9 mouse cellular contexts compared by ENCODE assay signal in genomic region chr11:82613503-82613902, GRCm38 (mm10).
DNase-seq lines count a peak whose midpoint lies in the region; ATAC-seq lines count a peak whose summit lies in the region.
"Had no signal": no experiment of that assay in that cellular context is flagged by ENCODE, and none has a peak within 500 bp of the region (broad histone marks: within the 10 kb centered on the region; RNA-seq: fewer than 3 reads in every experiment).

No protein-coding gene starts in this region.

- no peak overlapping the region for H3K9ac ChIP-seq in intestine, embryonic 14.5 days (ENCODE audit: low read length)
- no peak overlapping the region for H3K9ac ChIP-seq in intestine, embryonic 15.5 days
- no peak overlapping the region for H3K9ac ChIP-seq in liver, embryonic 13.5 days
- H3K9ac ChIP-seq: embryonic facial prominence, embryonic 12.5 days had no signal

- 20% methylated on average over 6 of the region's 6 CpGs for WGBS in intestine, embryonic 14.5 days
- WGBS in intestine, embryonic 15.5 days: 14% methylated on average over 6 of the region's 6 CpGs
- WGBS in liver, embryonic 13.5 days (ENCODE audit: insufficient replicate concordance): 12% methylated on average over 6 of the region's 6 CpGs

- H3K27ac ChIP-seq in intestine, embryonic 14.5 days (ENCODE audit: low read depth): no peak overlapping the region
- no peak overlapping the region for H3K27ac ChIP-seq in intestine, embryonic 15.5 days
- no peak overlapping the region for H3K27ac ChIP-seq in liver, embryonic 13.5 days
- H3K27ac ChIP-seq: embryonic facial prominence, embryonic 12.5 days had no signal

- no peak overlapping the region for H3K4me3 ChIP-seq in intestine, embryonic 14.5 days (ENCODE audit: low read depth, low read length)
- no peak overlapping the region for H3K4me3 ChIP-seq in intestine, embryonic 15.5 days (replicated peaks)
- H3K4me3 ChIP-seq in liver, embryonic 13.5 days (replicated peaks): no peak overlapping the region
- H3K4me3 ChIP-seq: embryonic facial prominence, embryonic 12.5 days had no signal

- H3K4me1 ChIP-seq in intestine, embryonic 14.5 days (replicated peaks; ENCODE audit: control insufficient read depth, insufficient read depth, low read length): no peaks in the 10 kb centered on the region
- H3K4me1 ChIP-seq in intestine, embryonic 15.5 days (replicated peaks): no peaks in the 10 kb centered on the region
- no peaks in the 10 kb centered on the region for H3K4me1 ChIP-seq in liver, embryonic 13.5 days (replicated peaks)
- H3K4me1 ChIP-seq: embryonic facial prominence, embryonic 12.5 days had no signal

- no peaks in the 10 kb centered on the region for H3K36me3 ChIP-seq in intestine, embryonic 14.5 days (ENCODE audit: control insufficient read depth, insufficient read depth, low read length)
- H3K36me3 ChIP-seq in intestine, embryonic 15.5 days: no peaks in the 10 kb centered on the region
- no peaks in the 10 kb centered on the region for H3K36me3 ChIP-seq in liver, embryonic 13.5 days
- H3K36me3 ChIP-seq: embryonic facial prominence, embryonic 12.5 days had no signal

- 0 out of 2 replicates have a peak, but pooled peaks cover 7% of the 10 kb centered on the region for H3K27me3 ChIP-seq in intestine, embryonic 14.5 days (replicated peaks; ENCODE audit: control insufficient read depth, insufficient read depth, low read length)
- peaks cover 6% of the 10 kb centered on the region; the same call in 1 of the 2 replicates for H3K27me3 ChIP-seq in intestine, embryonic 15.5 days (replicated peaks)
- peaks cover 11% of the 10 kb centered on the region for H3K27me3 ChIP-seq in liver, embryonic 13.5 days

- H3K4me2 ChIP-seq in intestine, embryonic 14.5 days (ENCODE audit: low read length): no peak overlapping the region
- no peak overlapping the region for H3K4me2 ChIP-seq in intestine, embryonic 15.5 days (replicated peaks)
- no peak overlapping the region for H3K4me2 ChIP-seq in liver, embryonic 13.5 days
- H3K4me2 ChIP-seq: embryonic facial prominence, embryonic 12.5 days had no signal

- no peaks in the 10 kb centered on the region for H3K9me3 ChIP-seq in intestine, embryonic 14.5 days (ENCODE audit: control insufficient read depth, low read length)
- no peaks in the 10 kb centered on the region for H3K9me3 ChIP-seq in intestine, embryonic 15.5 days
- no peaks in the 10 kb centered on the region for H3K9me3 ChIP-seq in liver, embryonic 13.5 days (replicated peaks)
- H3K9me3 ChIP-seq: embryonic facial prominence, embryonic 12.5 days had no signal

- peak; percentile 71 for DNase-seq in intestine, embryonic 14.5 days (ENCODE audit: low spot score)
- DNase-seq in Muller cell, postnatal 12 days (ENCODE audit: inconsistent ontology term): peak; percentile 18
- DNase-seq in cerebellum, postnatal 10 days: peak; percentile 89 to 92
- DNase-seq in heart, postnatal 4 days: peak; percentile 73
- peak; percentile 6 for DNase-seq in liver, embryonic 13.5 days
- peak; percentile 67 to 79 for DNase-seq in right cerebral cortex, postnatal 10 days (ENCODE audit: low spot score in 2 of 2)
- DNase-seq in urinary bladder, postnatal 25 days (ENCODE audit: low spot score): peak; percentile 62

- no peak for ATAC-seq in intestine, embryonic 14.5 days (replicated peaks; ENCODE audit: low FRiP score, low TSS enrichment, low read depth)
- no peak for ATAC-seq in intestine, embryonic 15.5 days
- ATAC-seq in liver, embryonic 13.5 days (ENCODE audit: low read depth): no peak

Comparison
In these comparisons a context has a peak if more than half of its experiments do, and no peak if none do; other contexts are left out.
1. DNase-seq: peak in every context shown above with its lines; median percentile 90 in cerebellum, postnatal 10 days; 73 in heart, postnatal 4 days; 73 in right cerebral cortex, postnatal 10 days; 71 in intestine, embryonic 14.5 days; 62 in urinary bladder, postnatal 25 days; 18 in Muller cell, postnatal 12 days; 6 in liver, embryonic 13.5 days.